Mouse (Mus musculus) urinary bladder, adult 18-20 months (tissue): ENCODE measurements around the gene Ccdc107.

ENCODE experiments used
- DNase-seq, 2 experiments: peaks; one replicate each; pipeline ENCODE4 v3.0.0; 2022; ENCODE audit warnings: low spot score in 2 of 2, mixed read lengths in 2 of 2

Gene Ccdc107

GRCm38 (mm10) chr4:43511675-43512454 lies 19.2 kb downstream of the Ccdc107 start:
- DNase-seq: no peak

GRCm38 (mm10) chr4:43512653-43513052 lies 20.0 kb downstream of the Ccdc107 start:
- no peak for DNase-seq

DNA sequence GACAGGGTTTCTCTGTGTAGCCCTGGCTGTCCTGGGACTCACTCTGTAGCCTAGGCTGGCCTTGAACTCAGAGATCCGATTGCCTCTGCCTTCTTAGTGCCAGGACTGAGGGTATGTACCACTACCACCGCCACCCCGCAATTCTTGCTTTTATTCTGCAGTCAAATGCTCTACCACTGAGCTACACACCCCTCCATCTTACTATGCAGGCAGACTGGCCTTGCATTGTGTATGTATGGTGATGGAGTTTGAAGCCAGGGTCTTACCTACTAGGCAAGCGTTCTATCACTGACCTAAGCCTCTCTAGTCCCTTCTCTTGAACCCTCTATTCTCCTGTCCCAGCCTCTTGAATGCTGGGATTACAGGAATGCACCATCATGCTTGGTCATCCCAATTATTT lies 20.6 kb downstream of the Ccdc107 start:
- no peak for DNase-seq

DNA sequence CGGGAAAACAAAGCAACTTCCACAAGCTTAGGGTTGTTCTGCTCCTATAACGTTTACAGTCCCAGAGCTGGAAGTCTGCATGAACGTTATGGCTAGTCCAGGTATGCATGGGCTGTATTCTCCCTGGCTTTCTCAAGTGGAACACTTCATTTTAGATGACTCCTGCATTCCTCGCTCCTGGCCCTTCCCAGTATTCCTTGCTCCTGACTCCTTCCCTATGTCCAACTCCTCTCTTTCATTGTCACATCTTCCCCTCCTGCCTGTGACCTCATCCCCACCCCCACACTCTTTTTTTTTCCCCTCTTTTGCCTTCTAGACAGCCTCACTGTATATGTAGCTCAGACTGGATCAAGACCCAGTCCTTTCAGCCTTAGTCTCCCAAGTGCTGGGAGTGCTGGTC lies 21.1 kb downstream of the Ccdc107 start:
- DNase-seq: no peak

DNA sequence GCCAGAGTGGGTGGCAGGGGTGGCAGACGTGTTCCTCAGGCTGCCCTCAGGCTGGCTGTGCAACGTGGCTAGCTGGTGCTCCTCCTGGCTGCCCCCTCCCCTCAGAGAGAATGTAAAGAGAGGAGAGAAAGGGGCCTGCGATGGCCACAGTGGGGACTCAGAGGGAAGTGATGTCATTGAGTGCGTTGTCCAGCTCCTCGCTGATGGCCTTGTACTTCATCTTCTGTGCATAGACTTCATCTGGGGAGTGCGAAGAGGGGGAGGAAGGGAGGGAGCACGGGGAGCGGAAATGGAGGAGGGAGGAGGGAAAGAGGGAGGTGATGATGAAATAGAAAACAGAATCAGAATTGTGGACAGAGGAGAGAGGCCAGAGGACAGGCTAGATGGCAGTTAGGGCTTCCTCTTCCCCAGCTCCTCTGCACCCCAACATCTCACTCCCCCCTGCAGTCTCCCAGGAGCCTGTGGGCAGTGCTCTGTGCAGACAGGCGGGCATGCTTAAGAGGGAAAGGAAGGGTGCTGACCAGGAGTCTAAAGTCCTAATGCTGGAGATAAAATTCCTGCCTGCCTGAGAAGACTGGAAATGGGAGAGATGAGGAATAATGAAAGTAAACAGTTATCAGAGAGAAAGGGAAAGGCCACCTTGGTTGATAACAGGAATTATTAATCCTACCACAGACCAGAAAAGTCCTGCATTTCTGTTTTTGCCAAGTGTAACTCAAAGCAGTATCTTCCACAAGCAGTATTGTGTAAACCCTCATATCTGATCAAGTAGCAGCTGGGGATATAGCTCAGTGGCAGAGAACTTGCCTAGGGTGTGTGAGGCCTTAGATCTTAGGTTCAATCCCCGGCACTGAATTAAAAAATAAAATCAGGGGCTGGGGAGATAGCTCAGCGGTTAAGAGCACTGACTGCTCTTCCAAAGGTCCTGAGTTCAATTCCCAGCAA lies 23.3 kb downstream of the Ccdc107 start:
- DNase-seq: no peak

DNA sequence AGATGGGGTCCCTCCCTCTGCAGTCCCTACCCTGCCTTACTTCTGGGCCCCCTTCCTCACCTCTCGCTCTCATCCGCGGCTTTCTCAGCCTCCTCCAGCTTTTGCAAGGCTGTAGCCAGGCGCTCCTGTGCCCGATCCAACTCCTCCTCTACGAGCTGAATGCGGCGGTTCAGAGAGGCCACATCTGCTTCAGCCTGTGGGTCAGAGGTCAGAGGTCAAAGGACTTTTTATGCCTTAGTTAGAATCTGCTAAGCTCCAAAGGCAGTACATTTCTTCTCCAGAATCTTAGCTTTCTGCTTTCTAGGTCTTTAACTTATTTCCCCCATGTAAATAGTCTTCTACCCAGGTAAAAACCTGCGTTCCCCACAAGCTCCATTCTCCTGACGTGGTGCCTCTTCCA lies 26.9 kb downstream of the Ccdc107 start:
- DNase-seq: no peak

DNA sequence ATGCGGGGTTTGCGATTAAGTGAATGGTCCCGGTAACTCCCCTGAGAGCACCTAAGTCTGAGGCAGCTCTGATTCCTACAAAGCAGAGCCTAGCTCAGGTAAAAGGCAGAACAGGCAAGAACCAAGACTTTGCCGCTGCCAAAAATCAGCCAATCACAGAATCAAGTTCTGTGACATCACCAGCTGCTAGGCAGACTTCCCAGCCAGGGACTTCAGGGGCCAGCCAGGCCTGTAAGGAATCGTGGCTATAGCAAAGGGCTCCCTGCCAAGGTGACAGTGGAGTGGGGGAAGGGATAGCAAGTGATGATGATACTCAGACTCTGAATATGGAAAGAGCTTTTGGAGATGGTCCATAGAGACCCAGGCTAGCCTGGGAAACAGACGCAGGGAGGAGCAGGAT lies 27.3 kb downstream of the Ccdc107 start:
- DNase-seq: peak; percentile 78 to 80

- no peak for DNase-seq
Measured at GRCm38 (mm10) chr4:43527880-43528279, 35.2 kb downstream of the Ccdc107 start.

DNA sequence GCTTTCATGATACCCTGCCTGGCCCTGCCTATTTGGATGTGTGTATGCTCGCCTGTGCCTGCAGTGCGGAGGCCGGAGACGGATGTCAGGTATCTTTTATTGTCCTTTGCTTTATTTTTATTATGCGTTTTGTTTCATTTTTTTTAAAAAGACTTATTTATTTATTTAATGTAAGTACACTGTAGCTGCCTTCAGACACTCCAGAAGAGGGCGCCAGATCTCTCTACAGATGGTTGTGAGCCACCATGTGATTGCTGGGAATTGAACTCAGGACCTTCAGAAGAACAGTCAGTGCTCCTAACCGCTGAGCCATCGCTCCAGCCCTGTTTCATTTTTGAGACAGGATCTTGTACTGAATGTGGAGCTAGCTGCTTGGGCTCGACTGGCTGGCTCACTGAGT lies 35.8 kb downstream of the Ccdc107 start:
- DNase-seq: no peak

GRCm38 (mm10) chr4:43530081-43530501 lies 37.4 kb downstream of the Ccdc107 start:
- DNase-seq: no peak

DNA sequence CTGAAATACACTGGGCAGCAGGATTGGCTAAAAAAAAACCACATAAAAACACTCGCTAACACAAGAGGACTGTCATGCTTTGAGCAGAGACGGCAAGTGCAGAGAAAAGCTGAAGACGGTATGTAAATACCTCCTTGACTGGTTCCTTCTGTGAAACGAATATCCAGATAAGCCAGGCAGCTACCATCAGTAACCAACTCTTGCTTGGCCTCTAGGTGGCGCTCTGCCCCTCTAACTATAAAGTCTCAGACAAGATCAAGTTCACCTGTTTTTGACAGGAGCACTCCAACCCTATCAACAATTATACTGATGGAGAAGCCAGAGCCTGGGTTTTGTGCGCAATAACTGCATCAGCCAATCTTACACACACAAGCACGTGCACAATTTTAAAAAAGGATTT lies 37.9 kb downstream of the Ccdc107 start:
- peak in 1 of 2 experiments; percentile 52 for DNase-seq

DNA sequence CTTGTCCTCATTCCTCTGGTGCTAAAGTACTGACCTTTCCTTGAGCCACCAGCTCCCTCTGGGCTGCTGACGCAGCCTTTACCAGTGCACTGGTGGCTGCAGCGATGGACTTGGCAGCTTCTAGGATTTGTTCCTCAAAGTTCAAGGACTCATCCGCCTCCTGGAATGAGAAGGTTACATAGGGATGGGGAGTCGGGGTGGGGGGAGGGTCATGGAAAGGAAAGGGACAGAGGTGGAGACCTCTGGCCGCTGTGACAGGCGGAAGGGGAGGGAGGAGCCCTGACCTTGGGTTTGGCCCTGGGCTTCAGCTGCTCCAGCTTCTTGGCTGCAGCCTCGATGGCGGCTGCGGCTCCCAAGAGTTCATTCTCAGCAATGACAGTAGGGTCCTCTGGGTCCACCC lies 40.6 kb downstream of the Ccdc107 start:
- no peak for DNase-seq

DNA sequence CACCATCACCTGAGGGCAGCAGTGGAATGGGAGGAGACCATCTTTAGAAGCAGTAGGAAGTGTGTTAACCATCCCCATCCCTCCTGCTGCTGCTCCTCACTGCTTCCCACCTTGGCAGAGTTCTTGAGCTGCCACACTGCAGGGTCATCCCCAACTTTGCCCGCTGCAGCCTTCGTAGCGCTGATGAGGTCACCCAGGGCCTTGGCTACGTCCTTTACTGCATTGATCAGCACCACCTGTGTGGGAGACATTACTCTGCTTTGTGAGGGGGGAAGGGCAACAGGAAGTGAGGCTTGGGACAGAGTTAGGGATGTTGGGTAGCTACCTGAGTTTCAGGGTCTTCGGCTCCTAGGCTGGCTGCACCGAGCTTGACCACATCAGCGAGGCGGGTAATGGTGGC lies 42.9 kb downstream of the Ccdc107 start:
- no peak for DNase-seq

DNA sequence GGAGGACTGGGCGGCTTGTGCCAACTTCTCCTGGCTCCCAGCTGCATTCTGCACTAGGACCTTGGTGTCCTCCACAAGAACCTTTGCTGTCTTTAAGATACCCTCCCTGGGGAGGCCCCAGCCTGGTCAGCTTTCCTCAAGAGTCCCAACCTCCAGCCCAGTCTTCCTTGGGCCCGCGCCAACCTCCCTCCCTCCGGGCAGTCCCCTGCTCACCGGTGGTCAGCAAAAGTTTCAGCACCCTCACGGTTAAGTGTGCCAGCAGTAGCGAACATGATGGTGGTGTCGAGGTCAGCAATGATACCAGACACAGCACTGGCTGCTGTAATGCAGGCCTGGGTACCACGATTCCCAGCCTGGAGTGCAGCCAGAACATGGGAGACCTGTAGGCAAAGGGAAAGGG lies 43.3 kb downstream of the Ccdc107 start:
- DNase-seq: no peak

- DNase-seq: no peak
Measured at GRCm38 (mm10) chr4:43542044-43542443, 49.3 kb downstream of the Ccdc107 start.
